ENCODE assay signal across 16 mouse cellular contexts in genomic region chr6:146229519-146229918, GRCm38 (mm10).
"Had no signal": no experiment of that assay in that cellular context is flagged by ENCODE, and none has a peak within 500 bp of the region (broad histone marks: within the 10 kb centered on the region; RNA-seq: fewer than 3 reads in every experiment).

No protein-coding gene starts in this region.

- H3K4me3 ChIP-seq: limb, embryonic 12.5 days; lung, embryonic 15.5 days; midbrain, embryonic 15.5 days; neural tube, embryonic 12.5 days; stomach, embryonic 15.5 days had no signal

- H3K4me2 ChIP-seq: limb, embryonic 12.5 days; lung, embryonic 15.5 days; midbrain, embryonic 15.5 days; neural tube, embryonic 12.5 days; stomach, embryonic 15.5 days had no signal

- H3K36me3 ChIP-seq: limb, embryonic 12.5 days; lung, embryonic 15.5 days; midbrain, embryonic 15.5 days; neural tube, embryonic 12.5 days; stomach, embryonic 15.5 days had no signal

- DNase-seq: kidney, adult 11 months; kidney, adult 9 months; kidney, postnatal 36 days; layer of hippocampus, adult 9-11 months; layer of hippocampus, postnatal 36 days; lung, postnatal 14 days; right cerebral cortex, postnatal 4 days; spleen, adult 18-20 months; thymus, adult 2 months; thymus, postnatal 36 days had no signal

- ATAC-seq: midbrain, embryonic 15.5 days had no signal

- H3K9ac ChIP-seq: limb, embryonic 12.5 days; lung, embryonic 15.5 days; midbrain, embryonic 15.5 days; neural tube, embryonic 12.5 days; stomach, embryonic 15.5 days had no signal

- H3K9me3 ChIP-seq: lung, embryonic 15.5 days; midbrain, embryonic 15.5 days; neural tube, embryonic 12.5 days; stomach, embryonic 15.5 days had no signal

- H3K27me3 ChIP-seq: limb, embryonic 12.5 days; lung, embryonic 15.5 days; midbrain, embryonic 15.5 days; neural tube, embryonic 12.5 days; stomach, embryonic 15.5 days had no signal

- H3K27ac ChIP-seq: kidney, postnatal 0 days; limb, embryonic 12.5 days; lung, embryonic 15.5 days; midbrain, embryonic 15.5 days; neural tube, embryonic 12.5 days; stomach, embryonic 15.5 days had no signal

- H3K4me1 ChIP-seq: limb, embryonic 12.5 days; lung, embryonic 15.5 days; stomach, embryonic 15.5 days had no signal
